Mouse (Mus musculus) 3134 (cell line): ENCODE results near the gene Tbc1d19.

Experiments used
- DNase-seq: peaks from one replicate; pipeline ENCODE4 v3.0.0-alpha.2; 2011; ENCODE audit warnings: low spot score; ENCODE audit not compliant: insufficient read length; ENCODE audit errors: extremely low read depth

Tbc1d19 gene

GRCm38 (mm10) chr5:53948606-53949266 is 139.3 kb downstream of the Tbc1d19 start:
- peak; percentile 86 for DNase-seq

DNA sequence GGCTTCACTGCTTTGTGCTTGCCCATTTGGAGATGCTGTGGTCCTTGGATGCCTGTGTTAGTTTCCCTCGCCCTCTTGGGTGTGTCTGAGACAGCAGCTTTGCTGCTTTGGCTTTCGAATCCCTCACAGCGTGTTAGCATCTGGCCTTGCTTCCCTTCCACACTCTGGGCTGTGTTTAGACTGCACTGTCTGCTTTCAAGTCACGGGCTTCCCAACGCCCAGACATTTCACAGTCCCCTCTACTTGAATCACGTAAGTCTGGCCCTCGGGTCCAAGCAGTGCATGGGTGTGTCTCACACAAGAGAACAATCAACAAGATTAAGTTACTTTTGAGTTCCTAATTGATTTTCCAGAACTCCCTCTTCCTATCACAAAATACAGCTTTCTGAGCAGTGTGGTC is 140.8 kb downstream of the Tbc1d19 start:
- no peak for DNase-seq

DNA sequence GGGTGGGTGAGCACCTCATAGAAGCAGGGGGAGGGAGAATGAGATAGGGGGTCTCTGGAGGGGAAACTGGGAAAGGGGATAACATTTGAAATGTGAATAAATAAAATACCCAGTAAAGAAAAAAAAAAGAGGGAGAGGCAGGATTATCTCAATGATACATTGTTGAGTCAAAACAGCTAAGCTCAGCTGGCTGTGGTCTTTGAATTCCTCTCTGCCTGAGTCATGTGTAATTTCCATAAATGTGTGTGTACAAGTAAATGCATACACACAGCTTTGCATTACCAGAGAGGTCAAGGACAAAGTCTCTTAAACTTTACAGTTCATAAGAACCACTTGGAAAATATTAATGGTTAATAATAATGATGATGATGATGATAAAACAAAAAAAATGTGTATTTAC is 143.8 kb downstream of the Tbc1d19 start:
- peak; percentile 40 for DNase-seq
